Mouse (Mus musculus) lung, postnatal 14 days (tissue): ENCODE data around the gene Mob3a.

Source experiments
- DNase-seq: peaks from one replicate; pipeline ENCODE4 v3.0.0; 2021

Gene Mob3a

GRCm38 (mm10) chr10:80677128-80677875, 24.5 kb downstream of the Mob3a start:
- no peak for DNase-seq

GRCm38 (mm10) chr10:80676198-80676928, 25.4 kb downstream of the Mob3a start:
- DNase-seq, result peak; percentile 100

DNA sequence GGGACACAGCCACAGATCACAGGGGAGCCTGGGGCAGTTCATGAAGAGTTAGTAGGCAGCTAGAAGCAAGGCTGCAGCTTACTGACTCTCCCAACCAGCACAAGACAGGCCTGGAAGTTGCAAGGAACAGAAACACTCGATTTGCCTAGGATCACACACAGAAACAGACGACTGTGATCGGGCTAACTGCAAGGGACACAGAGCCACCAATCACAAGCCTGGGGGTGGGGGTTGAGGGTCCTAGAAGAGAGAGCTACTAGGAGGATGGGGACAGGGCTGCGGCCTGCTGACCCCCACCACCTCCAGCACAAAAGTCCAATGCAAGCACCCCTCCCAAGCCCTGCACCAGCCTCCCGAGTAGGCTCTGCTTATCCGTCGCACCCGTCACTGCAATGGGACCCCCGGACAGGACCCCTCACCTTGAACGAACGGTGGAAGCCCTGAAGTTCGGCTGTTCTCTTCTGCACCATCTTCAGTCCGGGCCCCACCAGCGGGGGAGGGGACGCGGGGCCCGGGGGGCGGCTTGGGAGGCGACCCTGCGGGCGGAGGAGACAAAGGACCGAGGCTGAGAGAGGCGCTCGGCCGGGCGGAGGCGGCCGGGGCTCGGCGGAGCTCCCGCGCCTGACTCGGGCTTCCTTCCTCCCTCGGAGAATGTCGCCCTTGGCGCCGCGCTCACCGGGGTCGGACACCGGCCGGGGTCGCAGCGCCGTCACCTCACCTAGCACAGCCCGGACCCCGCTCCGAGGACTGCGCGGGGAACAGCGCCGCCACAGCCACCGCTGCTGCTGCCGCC, 26.2 kb downstream of the Mob3a start:
- peak; percentile 39 for DNase-seq

- no peak for DNase-seq
These were observed 26.8 kb downstream of the Mob3a start for GRCm38 (mm10) chr10:80674851-80675404.

GRCm38 (mm10) chr10:80674161-80674711, 27.5 kb downstream of the Mob3a start:
- peak; percentile 62 for DNase-seq

- no peak for DNase-seq
These were observed 28.1 kb downstream of the Mob3a start for GRCm38 (mm10) chr10:80673690-80674089.

- no peak for DNase-seq
These were observed 29.7 kb downstream of the Mob3a start for GRCm38 (mm10) chr10:80671936-80672690.

DNA sequence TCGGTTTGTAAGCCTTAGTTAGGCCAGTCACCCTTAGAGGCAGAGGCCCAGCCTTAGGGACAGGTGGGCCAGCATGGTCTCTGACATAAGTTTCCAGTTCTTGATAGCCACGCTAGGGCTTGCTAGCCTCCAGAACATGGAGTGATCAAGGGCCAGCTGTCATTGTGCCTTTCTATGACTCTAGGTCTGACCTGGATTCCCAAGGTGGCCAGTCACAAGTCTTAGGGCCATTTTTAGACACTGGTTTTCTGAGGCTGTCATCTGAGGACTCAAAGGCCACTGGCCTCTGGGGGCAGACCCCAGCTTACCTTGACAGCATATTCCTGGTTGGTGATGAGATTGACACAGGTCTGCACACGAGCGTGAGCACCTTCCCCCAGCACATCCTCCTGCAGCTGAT, 30.5 kb downstream of the Mob3a start:
- DNase-seq, result no peak

DNA sequence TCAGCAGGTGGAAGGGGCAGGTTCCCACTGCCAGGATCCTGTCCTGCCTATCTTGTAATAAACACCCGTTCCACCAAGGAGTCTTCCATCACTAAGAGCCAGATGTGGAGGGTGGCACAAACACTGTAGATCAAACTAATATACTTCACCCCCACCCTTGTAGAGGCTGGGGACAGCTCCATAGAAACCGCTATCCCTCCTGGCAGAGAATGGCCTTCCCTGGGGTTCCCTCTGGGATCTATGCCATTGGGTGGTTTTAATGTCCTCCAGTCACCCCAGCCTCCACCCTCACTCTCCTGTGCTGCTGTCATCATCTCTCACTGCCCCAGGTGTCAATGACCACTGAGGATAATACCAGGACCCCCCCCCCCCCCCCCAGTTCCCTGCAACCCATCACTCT, 31.2 kb downstream of the Mob3a start:
- no peak for DNase-seq

GRCm38 (mm10) chr10:80669737-80670485, 31.9 kb downstream of the Mob3a start:
- DNase-seq, result peak; percentile 79

- DNase-seq, result no peak
These were observed 32.8 kb downstream of the Mob3a start for GRCm38 (mm10) chr10:80669018-80669417.

DNA sequence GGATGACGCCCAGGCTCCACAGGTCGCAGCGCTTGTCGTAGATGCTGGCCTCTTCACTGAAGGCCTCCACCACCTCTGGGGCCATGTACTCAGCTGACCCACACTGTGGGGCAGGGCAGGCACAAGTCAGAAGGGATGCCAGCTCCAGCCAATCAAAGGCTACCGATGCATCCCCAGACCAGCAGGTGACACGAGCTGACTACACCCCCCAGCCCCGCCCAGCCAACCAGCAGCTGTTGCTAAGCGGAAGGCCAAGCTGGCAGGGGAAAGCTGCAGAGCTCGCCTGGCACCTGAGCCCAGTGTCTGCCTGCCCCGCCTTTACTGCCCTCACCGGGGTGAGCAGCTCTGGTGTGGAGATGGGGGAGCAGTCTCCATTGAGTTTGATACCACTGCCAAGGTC, 33.2 kb downstream of the Mob3a start:
- peak; percentile 28 for DNase-seq

GRCm38 (mm10) chr10:80666837-80667412, 34.9 kb downstream of the Mob3a start:
- DNase-seq, result no peak

GRCm38 (mm10) chr10:80665981-80666733, 35.6 kb downstream of the Mob3a start:
- no peak for DNase-seq

DNA sequence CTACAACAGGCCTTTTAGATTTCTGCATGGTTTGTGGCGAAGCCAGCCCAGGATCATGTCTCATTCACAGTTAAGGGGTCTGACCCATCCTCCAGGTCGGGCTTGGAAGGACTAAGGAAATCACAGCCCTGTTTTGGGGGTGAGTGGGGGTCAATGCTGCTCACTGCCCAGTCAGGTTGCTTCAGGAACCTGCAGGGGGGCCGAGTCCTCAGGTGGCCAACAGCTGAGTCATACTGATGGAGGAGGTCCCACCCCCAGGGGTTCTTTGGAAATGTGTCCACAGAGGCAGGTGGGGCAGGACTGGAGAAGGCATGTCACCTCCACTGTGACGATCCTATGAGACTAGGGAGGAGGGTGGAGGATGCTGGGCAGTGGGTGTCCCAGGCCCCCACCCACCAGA, 36.3 kb downstream of the Mob3a start:
- no peak for DNase-seq

DNA sequence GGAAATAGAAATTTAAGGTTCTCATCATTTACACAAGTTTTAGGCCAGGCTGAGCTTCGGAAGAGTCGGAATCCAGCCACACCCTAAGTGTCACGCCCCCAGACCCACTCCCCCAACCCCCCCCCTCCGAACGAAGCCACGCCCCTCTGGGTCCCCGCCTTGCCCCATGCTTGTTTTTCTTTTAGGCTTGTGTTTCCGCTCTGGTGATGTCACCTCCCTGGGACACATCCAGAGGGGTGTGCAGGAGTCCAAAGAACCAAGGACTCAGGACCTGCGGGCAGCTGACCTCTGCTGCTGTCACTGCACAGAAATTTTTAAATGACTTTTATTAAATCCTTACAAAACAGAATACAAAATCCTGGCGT, 36.8 kb downstream of the Mob3a start:
- DNase-seq, result peak; percentile 84

GRCm38 (mm10) chr10:80664197-80665015, 37.4 kb downstream of the Mob3a start:
- peak; percentile 92 for DNase-seq

DNA sequence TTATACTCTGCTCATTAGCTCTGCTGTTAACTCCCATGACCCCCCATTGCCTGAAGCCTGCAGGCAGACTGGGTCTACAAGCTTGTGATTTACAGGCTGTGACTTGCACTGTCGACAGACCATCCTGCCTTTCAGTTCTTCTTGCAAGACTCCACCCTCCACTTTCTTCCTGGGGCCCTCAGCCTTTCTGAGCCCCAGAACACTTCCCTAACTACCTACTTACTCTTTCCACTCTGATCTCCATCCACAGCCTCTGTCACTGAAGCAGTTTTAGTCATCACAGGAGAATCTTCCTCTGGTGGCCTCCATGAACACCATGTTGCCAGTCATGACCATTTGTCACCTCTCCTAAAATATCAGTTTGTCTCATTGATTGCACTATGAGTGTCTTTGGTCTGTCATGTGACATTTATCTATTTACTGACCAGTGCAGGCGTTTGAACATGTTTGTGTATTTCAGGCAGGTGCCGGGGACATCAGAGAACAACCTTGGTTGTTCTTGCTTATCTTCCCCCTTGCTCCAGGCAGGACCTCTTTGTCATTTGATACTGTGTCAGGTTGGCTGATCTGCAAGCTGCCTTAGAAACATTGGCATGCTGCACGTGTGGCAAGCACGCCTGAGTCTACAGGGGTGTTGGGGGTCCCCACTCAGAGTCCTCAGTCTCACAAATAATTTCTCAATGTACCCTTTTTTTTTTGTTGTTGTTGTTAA, 38.1 kb downstream of the Mob3a start:
- no peak for DNase-seq

DNA sequence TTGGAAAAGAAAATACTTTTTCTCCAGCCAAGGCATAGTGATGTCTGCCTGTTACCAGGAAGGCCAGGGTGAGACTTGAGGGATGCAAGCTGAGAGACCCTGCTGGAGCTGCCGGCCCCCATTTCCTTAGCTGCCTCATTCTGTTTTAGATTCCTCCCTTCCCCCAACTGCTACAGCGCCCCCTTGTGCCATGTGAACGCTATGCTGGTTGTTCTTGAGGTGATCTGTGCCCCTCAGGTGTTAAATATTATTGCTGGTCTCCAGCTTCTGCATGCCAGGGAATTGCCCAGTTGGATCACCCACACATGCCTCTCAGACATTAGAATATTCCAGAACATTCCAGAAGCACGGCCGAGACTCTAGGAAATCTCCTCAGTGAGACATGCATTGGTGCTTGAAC, 40.6 kb downstream of the Mob3a start:
- peak; percentile 72 for DNase-seq
